Mouse (Mus musculus): ENCODE data around the gene Acp5.
A peak's percentile ranks its signal among the peaks of the same experiment; 100 is the strongest.

DNA sequence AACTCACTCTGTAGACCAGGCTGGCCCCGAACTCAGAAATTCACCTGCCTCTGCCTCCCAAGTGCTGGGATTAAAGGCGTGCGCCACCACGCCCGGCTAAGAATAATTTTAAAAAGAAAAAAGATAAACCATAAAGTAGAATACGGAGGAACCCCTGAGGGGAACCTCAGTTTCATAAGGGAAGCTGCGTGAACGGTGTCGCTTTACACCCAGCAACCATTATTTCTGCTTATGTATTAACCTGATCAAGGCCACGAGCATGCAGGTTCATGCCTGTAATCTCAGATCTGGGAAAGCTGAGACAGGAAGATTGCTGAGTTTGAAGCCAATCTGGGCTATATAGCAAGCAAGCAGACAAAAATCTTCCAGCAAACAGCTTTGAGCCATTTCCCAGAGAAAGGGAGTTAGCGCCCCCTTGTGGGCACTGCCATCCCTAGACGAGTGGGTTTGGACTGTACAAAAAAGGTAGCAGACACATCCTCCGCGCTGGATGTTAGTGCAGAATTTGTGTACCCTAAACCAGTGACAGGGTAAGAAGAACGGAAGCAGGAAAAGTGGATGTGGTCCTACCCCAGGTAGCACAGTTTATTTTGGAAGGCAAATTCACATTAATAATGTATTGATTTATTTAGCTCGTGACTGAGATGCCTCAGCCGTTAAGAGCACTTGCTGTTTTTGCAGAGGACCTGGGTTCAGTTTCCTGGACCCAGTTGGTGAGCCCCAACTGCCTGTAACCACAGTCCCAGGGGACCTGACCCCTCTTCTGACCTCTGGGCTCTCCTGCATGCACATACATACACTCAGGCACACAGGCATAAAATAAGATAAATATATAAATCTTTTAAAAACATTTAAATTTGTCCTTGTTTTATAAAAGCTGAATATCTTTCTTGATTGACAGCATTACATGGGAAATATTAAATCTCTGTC, 7.9 kb upstream of the Acp5 start:
- TF ChIP-seq NANOG (IDR thresholded peaks at IDR 0.05; ENCODE audit: borderline replicate concordance, low read length) (no peak), CTCF (conservative IDR thresholded peaks at IDR 0.05; ENCODE audit: low read length) (peak; percentile 93), POU5F1 (IDR thresholded peaks at IDR 0.05; ENCODE audit: borderline replicate concordance, low read length) (no peak)
